Mouse (Mus musculus) heart, postnatal 10 days (tissue): ENCODE data around the gene Bptf. TPM values are rescaled to one million over a fixed set of nuclear protein-coding genes. Genes with fewer than 3 reads are reported as not detected.
"Not testable (repeated sequence)": the region's sequence is repeated elsewhere in the genome, so short reads cannot be mapped to it uniquely, and the experiment has no call there.

Experiments
- DNase-seq, 2 experiments: peaks; one replicate each; pipeline ENCODE4 v3.0.0; 2021
- intact Hi-C: fragments of 180-260 bp; cut with DNase I; formaldehyde crosslinking; loops from one replicate; pipeline ENCODE4 v1.15.1; 2025
- total RNA-seq, 2 experiments: library from RNA; stranded (reverse); gene quantifications; 2 replicates each; pipeline ENCODE4 v1.2.3; 2021

The Bptf gene
- total RNA-seq, 2 experiments from 2014 or later = 35.5 to 40.9 TPM

DNA sequence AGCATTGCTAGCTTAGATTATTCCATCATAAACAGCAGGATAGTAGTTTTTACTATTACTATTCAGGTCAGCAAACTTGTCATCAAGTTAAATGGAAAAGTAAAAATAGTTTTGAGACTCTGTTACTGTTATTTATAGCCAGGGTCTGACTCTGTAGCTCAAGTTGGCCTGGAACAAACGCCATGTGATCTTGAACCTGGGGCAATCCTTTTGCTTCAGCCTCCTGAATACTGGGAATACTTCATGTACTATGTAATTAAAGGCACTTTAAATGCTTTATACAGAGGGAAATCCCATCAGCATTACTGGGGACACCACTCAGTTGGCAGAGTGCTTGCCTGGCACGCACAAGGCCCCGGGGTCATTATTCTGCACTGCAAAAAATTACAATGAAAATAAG, 68.9 kb downstream of the Bptf start:
- peak in 1 of 2 experiments; percentile 29 for DNase-seq
- intact Hi-C loops = loop anchor here (5.0 kb wide), 1 partner anchor 94 kb away; no protein-coding TSS in a partner anchor

DNA sequence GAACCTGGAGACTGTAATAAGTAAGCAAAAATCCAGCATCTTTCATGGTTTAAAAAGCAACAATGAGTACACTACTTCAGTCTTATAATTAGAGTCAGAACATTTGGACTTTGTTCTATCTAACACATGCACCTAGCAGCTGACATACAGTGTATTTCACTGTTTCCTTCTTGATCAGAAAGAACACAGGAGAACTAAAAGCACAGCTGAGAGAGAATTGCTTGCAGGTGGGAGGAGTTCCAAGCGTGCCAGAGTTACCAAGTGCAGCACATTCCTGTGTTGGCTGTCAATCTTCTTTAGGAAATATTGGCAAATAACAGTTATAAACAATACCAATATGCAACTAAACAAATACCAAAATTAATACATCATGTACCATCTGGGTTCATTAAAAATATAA, 71.0 kb downstream of the Bptf start:
- intact Hi-C loops = loop anchor here (5.0 kb wide), 1 partner anchor 96 kb away; no protein-coding TSS in a partner anchor
- DNase-seq = no peak

DNA sequence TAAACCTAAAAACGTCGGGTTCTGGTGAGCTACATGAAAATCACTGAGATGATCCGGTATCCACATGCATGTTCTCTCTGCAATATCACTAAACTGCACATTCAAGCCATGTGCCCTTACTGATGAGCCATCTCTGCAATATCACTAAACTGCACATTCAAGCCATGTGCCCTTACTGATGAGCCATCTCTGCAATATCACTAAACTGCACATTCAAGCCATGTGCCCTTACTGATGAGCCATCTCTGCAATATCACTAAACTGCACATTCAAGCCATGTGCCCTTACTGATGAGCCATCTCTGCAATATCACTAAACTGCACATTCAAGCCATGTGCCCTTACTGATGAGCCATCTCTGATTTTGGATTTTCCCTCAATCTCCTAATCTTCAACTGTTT, 72.3 kb downstream of the Bptf start:
- intact Hi-C loops = loop anchor here (5.0 kb wide), 1 partner anchor 98 kb away; no protein-coding TSS in a partner anchor
- DNase-seq = not testable (repeated sequence)

GRCm38 (mm10) chr11:107057391-107057790, 74.5 kb downstream of the Bptf start:
- DNase-seq = no peak
- intact Hi-C loops = no loop called here

DNA sequence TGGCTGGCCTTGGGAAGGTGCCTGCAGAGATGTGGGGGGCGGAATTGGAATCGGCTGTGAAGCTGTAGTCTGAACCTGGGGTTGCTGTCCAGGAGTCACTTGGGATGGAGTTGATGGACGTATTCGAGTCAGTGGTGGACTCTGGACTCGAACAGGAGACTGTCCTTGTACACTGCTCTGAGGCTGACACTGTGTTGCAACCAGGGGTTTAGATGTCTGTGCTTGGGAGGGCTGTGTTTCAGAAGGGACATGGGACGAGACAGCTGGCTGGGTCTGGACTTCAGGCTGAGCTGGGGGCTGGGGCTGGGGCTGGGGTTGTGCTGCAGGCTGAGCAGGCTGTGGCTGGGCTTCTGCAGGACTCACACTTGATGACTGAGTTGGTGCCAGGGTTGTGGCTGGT, 77.1 kb downstream of the Bptf start:
- intact Hi-C loops = no loop called here

GRCm38 (mm10) chr11:107046766-107047620, 84.9 kb downstream of the Bptf start:
- no peak for DNase-seq
- intact Hi-C loops = no loop called here

More for the DNA sequence above, 77.1 kb downstream of the Bptf start:
- no peak for DNase-seq

DNA sequence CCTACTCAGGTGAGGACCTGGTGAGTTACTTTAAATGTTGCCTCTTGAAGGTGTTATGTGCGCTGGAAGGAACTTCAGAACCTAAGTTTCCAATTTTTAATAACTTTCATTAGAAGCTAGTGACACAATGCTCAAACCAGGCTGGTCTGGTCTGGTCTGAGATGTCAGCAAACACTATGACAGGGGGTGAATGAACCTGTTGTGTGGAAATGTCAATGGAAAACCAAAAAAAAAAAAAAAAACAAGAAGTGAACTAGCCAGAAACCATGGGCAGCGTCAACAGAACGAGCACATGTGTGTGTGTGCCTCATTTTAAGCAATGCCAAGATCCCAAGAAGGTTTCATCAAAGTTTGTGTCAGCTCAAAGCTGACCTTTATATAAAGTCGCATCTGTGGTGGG, 86.4 kb downstream of the Bptf start:
- intact Hi-C loops = loop anchor here (2.0 kb wide), 1 partner anchor 195 kb away; no protein-coding TSS in a partner anchor
- no peak for DNase-seq

DNA sequence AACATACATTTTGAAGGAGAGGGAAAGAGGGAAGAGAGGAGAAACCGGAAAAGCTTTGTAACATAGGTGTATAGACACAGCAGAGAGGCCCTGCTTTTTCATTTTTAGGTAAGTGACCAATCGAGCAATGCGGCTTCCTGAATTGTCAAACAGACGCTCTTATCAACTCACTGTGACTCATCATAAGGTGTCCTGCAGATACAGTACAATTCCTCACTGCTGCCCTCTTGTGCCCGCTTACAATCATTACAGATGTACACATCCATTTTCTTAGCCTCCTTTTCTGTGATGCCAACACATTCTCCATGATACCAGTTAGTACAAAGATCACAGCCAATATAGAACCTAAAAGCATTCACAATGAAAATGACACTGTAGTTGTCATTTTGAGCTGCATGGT, 87.6 kb downstream of the Bptf start:
- intact Hi-C loops = loop anchor here (2.0 kb wide), 1 partner anchor 194 kb away; no protein-coding TSS in a partner anchor

DNA sequence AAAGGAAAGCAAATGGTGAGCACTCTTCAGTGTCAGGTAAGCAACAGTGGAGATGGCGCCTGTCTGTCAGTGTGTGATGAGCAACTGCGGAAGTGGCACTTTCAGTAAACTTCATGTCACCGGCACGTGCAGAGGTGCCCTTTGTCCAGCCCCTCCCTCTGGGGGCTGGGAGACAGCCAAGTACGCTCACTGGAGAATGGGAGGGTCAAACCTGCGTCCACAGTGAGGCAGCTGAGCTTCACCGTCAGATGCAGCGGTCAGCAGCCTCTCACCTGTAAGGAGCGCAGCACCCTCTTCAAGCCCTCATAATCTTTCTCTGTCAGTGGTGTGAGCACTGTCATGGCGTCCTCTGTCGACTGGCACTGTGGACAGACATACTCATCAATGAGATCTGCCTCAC, 88.6 kb downstream of the Bptf start:
- no peak for DNase-seq
- intact Hi-C loops = no loop called here

More for the DNA sequence above, 87.6 kb downstream of the Bptf start:
- DNase-seq = peak; percentile 74 to 81

GRCm38 (mm10) chr11:107041396-107041795, 90.5 kb downstream of the Bptf start:
- DNase-seq = no peak
- intact Hi-C loops = no loop called here

- intact Hi-C loops = no loop called here
- no peak for DNase-seq
Measured at GRCm38 (mm10) chr11:107039417-107039816, 92.5 kb downstream of the Bptf start.

- intact Hi-C loops = no loop called here
Measured at GRCm38 (mm10) chr11:107034085-107034810, 97.7 kb downstream of the Bptf start.

GRCm38 (mm10) chr11:107031635-107032034, 100.3 kb downstream of the Bptf start:
- no peak for DNase-seq
- intact Hi-C loops = no loop called here

More at GRCm38 (mm10) chr11:107034085-107034810, 97.7 kb downstream of the Bptf start:
- DNase-seq = no peak

- no peak for DNase-seq
Measured at GRCm38 (mm10) chr11:107029536-107029935, 102.4 kb downstream of the Bptf start.

GRCm38 (mm10) chr11:107028754-107029153, 103.2 kb downstream of the Bptf start:
- intact Hi-C loops = no loop called here

More at GRCm38 (mm10) chr11:107029536-107029935, 102.4 kb downstream of the Bptf start:
- intact Hi-C loops = no loop called here

GRCm38 (mm10) chr11:107028275-107028618, 103.7 kb downstream of the Bptf start:
- intact Hi-C loops = no loop called here

More at GRCm38 (mm10) chr11:107028754-107029153, 103.2 kb downstream of the Bptf start:
- no peak for DNase-seq

GRCm38 (mm10) chr11:107027431-107028274, 104.3 kb downstream of the Bptf start:
- intact Hi-C loops = no loop called here
- DNase-seq = peak; percentile 93

More at GRCm38 (mm10) chr11:107028275-107028618, 103.7 kb downstream of the Bptf start:
- DNase-seq = no peak

GRCm38 (mm10) chr11:107026554-107027430, 105.1 kb downstream of the Bptf start:
- intact Hi-C loops = no loop called here
- DNase-seq = no peak
